Mouse (Mus musculus): ENCODE data around the gene Rtl1. TPM values are rescaled to one million over a fixed set of nuclear protein-coding genes. Genes with fewer than 3 reads are reported as not detected.
A peak's percentile ranks its signal among the peaks of the same experiment; 100 is the strongest.

The Rtl1 gene
- total RNA-seq, 2 experiments from 2014 or later = 3.9 to 9.7 TPM

Small RNAs within 50 kb of the gene (microRNA-seq; reads per million reads assigned to microRNA genes)
- gene Gm23912 (not detected), gene Mir1188 (21.4 reads per million, percentile 35 among the genes with 10 or more reads in this experiment), gene Mir127 (16,123 reads per million, percentile 96 among the genes with 10 or more reads in this experiment), gene Mir136 (not detected), gene Mir1906-1 (not detected), gene Mir3070a (9.0 reads per million, percentile 22 among the genes with 10 or more reads in this experiment), gene Mir3070b (4.5 reads per million, percentile 12 among the genes with 10 or more reads in this experiment), gene Mir3071 (not detected), gene Mir337 (2.7 reads per million, percentile 5 among the genes with 10 or more reads in this experiment), gene Mir341 (766 reads per million, percentile 75 among the genes with 10 or more reads in this experiment), gene Mir3544 (not detected), gene Mir370 (75.6 reads per million, percentile 48 among the genes with 10 or more reads in this experiment), gene Mir431 (1,698 reads per million, percentile 84 among the genes with 10 or more reads in this experiment), gene Mir432 (not detected), gene Mir433 (1,716 reads per million, percentile 85 among the genes with 10 or more reads in this experiment), gene Mir434 (392 reads per million, percentile 67 among the genes with 10 or more reads in this experiment), gene Mir493 (20.4 reads per million, percentile 34 among the genes with 10 or more reads in this experiment), gene Mir540 (691 reads per million, percentile 75 among the genes with 10 or more reads in this experiment), gene Mir665 (120 reads per million, percentile 55 among the genes with 10 or more reads in this experiment), gene Mir673 (368 reads per million, percentile 67 among the genes with 10 or more reads in this experiment), gene Mir770 (234 reads per million, percentile 62 among the genes with 10 or more reads in this experiment)

Other genes starting within 250 kb of the Rtl1 start
- gene Dlk1, start 147.5 kb downstream of the Rtl1 start, total RNA-seq (2021) = 100 to 1,000 TPM; 490 to 535 TPM

Data from adrenal gland, postnatal 36 days (tissue).